Mouse (Mus musculus) heart, embryonic 16.5 days (tissue): ENCODE results near the gene Brms1. TPM values are rescaled to one million over a fixed set of nuclear protein-coding genes. Genes with fewer than 3 reads are reported as not detected.

Source experiments
- ATAC-seq: fragments of 200-750 bp; cut with Nextera tagmentation; replicated peaks from 2 replicates; pipeline ENCODE4 v1.8.0; 2017; ENCODE audit warnings: moderate number of reproducible peaks; ENCODE audit not compliant: insufficient read depth, low FRiP score; ENCODE audit errors: extremely low read depth
- H3K27ac ChIP-seq: fragments of 300-500 bp; sonication (generic); 2 replicates; pipeline ENCODE4 v1.5.1; 2014; ENCODE audit warnings: mild to moderate bottlenecking, low read length, control low read depth, moderate library complexity
- H3K27me3 ChIP-seq: fragments of 300-500 bp; sonication (generic); 2 replicates; pipeline ENCODE4 v1.6.1; 2014; ENCODE audit warnings: low read length, mixed read lengths; ENCODE audit not compliant: control insufficient read depth, insufficient read depth
- H3K36me3 ChIP-seq: fragments of 300-500 bp; sonication (generic); 2 replicates; pipeline ENCODE4 v1.6.1; 2014; ENCODE audit not compliant: control insufficient read depth, insufficient read depth
- H3K4me1 ChIP-seq: fragments of 300-500 bp; sonication (generic); 2 replicates; pipeline ENCODE4 v1.6.1; 2014; ENCODE audit warnings: low read length, mixed read lengths; ENCODE audit not compliant: control insufficient read depth, insufficient read depth
- H3K4me2 ChIP-seq: fragments of 300-500 bp; sonication (generic); 2 replicates; pipeline ENCODE4 v1.6.1; 2014; ENCODE audit warnings: low read depth, mild to moderate bottlenecking, control low read depth, low read length
- H3K4me3 ChIP-seq: fragments of 300-500 bp; sonication (generic); 2 replicates; pipeline ENCODE4 v1.5.1; 2014; ENCODE audit warnings: mild to moderate bottlenecking, control low read depth, low read length
- H3K9ac ChIP-seq: fragments of 300-500 bp; sonication (generic); 2 replicates; pipeline ENCODE4 v1.6.1; 2014; ENCODE audit warnings: low read length, control low read depth
- H3K9me3 ChIP-seq: fragments of 300-500 bp; sonication (generic); replicated peaks from 2 replicates; pipeline ENCODE4 v1.6.1; 2016; ENCODE audit warnings: low read length; ENCODE audit not compliant: control insufficient read depth
- WGBS: fragments of 180-500 bp; shearing (Covaris S2); extraction: QIAGEN DNeasy Blood & Tissue Kit; methylation state at CpG from one replicate; pipeline ENCODE4 v1.1.7; 2014; 5-methylcytosine and 5-hydroxymethylcytosine counted together
- polyA plus RNA-seq: library from polyadenylated mRNA; unstranded; fragments of >200 nt; fragmentation: Nextera tagmentation; extraction: Ambion mirVana; gene quantifications from 2 replicates; pipeline ENCODE4 v1.2.1, GENCODE M21; 2015

Gene Brms1
- polyA plus RNA-seq, 1 experiment from 2014 or later = 29.7 TPM

- Histone ChIP-seq H3K4me1 (peaks cover 31% of the 10 kb centered on the region), H3K9ac (no peak overlapping the region), H3K36me3 (no peaks in the 10 kb centered on the region), H3K4me2 (no peak overlapping the region), H3K4me3 (no peak overlapping the region), H3K27me3 (peaks cover 4% of the 10 kb centered on the region; the same call in 1 of the 2 replicates), H3K9me3 (no peaks in the 10 kb centered on the region), H3K27ac (no peak overlapping the region)
- WGBS = 28% methylated on average over 16 of the region's 16 CpGs
- no peak; the same call in 1 of the 2 replicates for ATAC-seq
Observed at GRCm38 (mm10) chr19:5057876-5058775, 17.0 kb downstream of the Brms1 start.

DNA sequence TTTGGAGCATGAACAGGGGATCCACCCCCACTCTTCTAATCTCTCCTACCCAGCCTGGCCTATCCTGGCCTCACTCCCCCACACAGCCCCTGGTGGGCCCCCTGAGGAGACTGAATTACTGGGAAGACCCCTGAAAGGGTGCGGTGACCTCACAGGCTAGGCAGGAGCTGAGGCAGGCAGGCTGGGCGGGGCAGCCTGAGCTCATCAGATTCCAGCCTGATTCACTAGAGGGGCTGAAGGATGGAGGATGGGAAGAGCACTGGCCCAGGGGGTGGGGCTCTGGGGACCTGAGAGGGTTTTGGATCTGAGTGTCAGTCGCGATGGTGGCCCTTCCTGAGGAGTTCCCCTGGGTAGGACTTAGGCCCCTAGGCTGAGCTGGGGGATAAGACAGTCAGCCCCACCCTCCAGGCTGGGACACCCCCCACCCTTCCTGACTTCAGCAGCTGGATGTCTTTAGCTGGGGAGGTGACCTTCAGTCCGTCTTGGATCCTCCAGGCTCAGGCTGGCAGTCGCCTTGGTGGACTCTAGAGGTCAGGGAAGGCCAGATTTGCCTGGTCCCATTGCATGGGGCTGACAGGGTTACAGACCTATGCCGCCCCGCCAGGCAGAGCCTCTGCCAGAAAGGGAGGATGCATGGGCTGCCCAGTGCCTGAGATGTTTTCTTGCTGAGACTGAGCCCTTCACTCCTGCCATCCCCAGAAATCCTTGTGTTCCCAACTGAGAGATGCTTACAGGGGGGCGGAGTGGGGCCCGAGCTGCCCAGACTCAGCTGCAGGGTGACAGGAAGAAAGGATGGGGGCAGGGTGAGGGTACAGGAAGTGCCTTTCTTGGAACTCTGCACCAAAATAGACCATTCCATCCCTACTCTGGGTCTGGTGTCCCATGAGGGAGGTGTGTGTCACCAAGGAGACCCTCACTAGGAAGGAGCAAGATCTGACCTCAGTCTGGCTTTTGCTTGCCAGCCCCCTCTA is 17.9 kb downstream of the Brms1 start:
- Histone ChIP-seq H3K36me3 (no peaks in the 10 kb centered on the region), H3K27me3 (no peaks in the 10 kb centered on the region; the same call in 1 of the 2 replicates), H3K4me3 (no peak overlapping the region), H3K9ac (peak overlapping the region; percentile 55; the same call in 1 of the 2 replicates), H3K9me3 (no peaks in the 10 kb centered on the region), H3K4me1 (peaks cover 31% of the 10 kb centered on the region), H3K4me2 (no peak overlapping the region), H3K27ac (peak overlapping the region; percentile 50)
- WGBS = 21% methylated on average over 10 of the region's 10 CpGs
- ATAC-seq = peak; percentile 28

GRCm38 (mm10) chr19:5060365-5061330 is 19.5 kb downstream of the Brms1 start:
- H3K27ac ChIP-seq = no peak overlapping the region
- H3K9me3 ChIP-seq = no peaks in the 10 kb centered on the region
- WGBS = 44% methylated on average over 5 of the region's 5 CpGs
- H3K9ac ChIP-seq = no peak overlapping the region
- peaks cover 31% of the 10 kb centered on the region for H3K4me1 ChIP-seq
- no peaks in the 10 kb centered on the region for H3K36me3 ChIP-seq
- H3K4me2 ChIP-seq = no peak overlapping the region
- ATAC-seq = no peak
- no peaks in the 10 kb centered on the region; the same call in 1 of the 2 replicates for H3K27me3 ChIP-seq
- H3K4me3 ChIP-seq = no peak overlapping the region

GRCm38 (mm10) chr19:5062041-5062440 is 20.9 kb downstream of the Brms1 start:
- H3K27me3 ChIP-seq = no peaks in the 10 kb centered on the region; the same call in 1 of the 2 replicates
- H3K4me3 ChIP-seq = no peak overlapping the region
- H3K27ac ChIP-seq = no peak overlapping the region
- no peaks in the 10 kb centered on the region for H3K36me3 ChIP-seq
- no peaks in the 10 kb centered on the region for H3K9me3 ChIP-seq
- WGBS = 79% methylated on average over 5 of the region's 5 CpGs
- H3K4me2 ChIP-seq = no peak overlapping the region
- no peak for ATAC-seq
- peaks cover 29% of the 10 kb centered on the region for H3K4me1 ChIP-seq
- no peak overlapping the region for H3K9ac ChIP-seq

DNA sequence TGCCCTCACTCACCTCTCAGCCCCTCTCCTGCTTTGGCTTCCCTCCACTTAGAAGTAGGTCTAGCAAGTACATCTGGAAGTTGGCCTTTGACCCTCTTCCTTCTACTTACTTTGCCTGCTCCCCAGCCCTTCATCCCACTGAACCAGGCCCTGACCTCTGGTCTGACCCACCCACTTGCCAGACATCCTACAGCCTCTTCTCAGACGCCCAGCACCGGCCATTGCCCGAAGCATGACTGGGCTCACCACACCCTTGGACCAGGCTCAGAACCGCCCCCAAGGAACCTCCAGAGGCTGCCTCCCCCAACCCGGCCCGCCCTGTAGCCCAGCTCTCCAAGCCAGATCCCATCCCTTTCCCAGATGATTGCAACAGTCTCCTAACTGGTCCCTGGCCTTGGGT is 21.3 kb downstream of the Brms1 start:
- Histone ChIP-seq H3K36me3 (no peaks in the 10 kb centered on the region), H3K9me3 (no peaks in the 10 kb centered on the region), H3K27ac (no peak overlapping the region), H3K9ac (no peak overlapping the region), H3K27me3 (no peaks in the 10 kb centered on the region; the same call in 1 of the 2 replicates), H3K4me3 (no peak overlapping the region), H3K4me2 (no peak overlapping the region), H3K4me1 (peaks cover 33% of the 10 kb centered on the region)
- no peak for ATAC-seq
- WGBS = 78% methylated on average over 6 of the region's 6 CpGs

- H3K9ac ChIP-seq = no peak overlapping the region
- WGBS = 48% methylated on average over 7 of the region's 7 CpGs
- H3K27ac ChIP-seq = no peak overlapping the region
Observed at GRCm38 (mm10) chr19:5065104-5065503, 23.9 kb downstream of the Brms1 start.

GRCm38 (mm10) chr19:5067040-5067799 is 26.1 kb downstream of the Brms1 start:
- Histone ChIP-seq H3K27me3 (peaks cover 14% of the 10 kb centered on the region; the same call in 1 of the 2 replicates), H3K36me3 (no peaks in the 10 kb centered on the region), H3K4me1 (peaks cover 21% of the 10 kb centered on the region), H3K4me3 (peak overlapping the region; percentile 59), H3K4me2 (peak overlapping the region; percentile 95), H3K9ac (peak overlapping the region; percentile 81), H3K9me3 (no peaks in the 10 kb centered on the region), H3K27ac (peak overlapping the region; percentile 56)
- ATAC-seq = 0 out of 2 replicates have a peak, but pooled peaks have one; percentile 9
- WGBS = 8% methylated on average over 15 of the region's 15 CpGs

More at GRCm38 (mm10) chr19:5065104-5065503, 23.9 kb downstream of the Brms1 start:
- peaks cover 23% of the 10 kb centered on the region for H3K4me1 ChIP-seq
- peaks cover 14% of the 10 kb centered on the region; the same call in 1 of the 2 replicates for H3K27me3 ChIP-seq
- no peak overlapping the region for H3K4me2 ChIP-seq
- no peak for ATAC-seq
- no peaks in the 10 kb centered on the region for H3K36me3 ChIP-seq
- no peaks in the 10 kb centered on the region for H3K9me3 ChIP-seq
- H3K4me3 ChIP-seq = no peak overlapping the region
